ENCODE assay signal across 10 mouse cellular contexts in the genomic region with DNA sequence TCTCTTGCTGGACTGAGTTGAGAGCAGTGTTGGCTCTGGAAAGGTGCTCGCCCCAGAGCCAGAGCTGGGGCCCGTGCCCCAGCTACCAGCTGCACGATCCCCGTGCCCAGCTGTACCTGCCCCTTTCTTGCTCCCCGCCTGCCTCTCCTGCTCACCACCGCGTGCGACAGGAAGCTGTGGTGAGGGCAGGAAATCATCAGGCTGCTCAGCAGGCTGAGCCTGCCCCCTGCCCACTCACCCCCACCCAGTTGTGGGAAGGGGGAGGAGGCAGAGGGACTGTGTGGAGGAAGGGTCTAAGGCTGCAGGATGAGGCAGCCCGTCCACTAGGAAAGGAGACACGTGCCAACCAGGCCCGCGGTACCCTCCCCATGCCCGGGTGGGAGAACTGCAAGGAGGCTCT. TPM values are rescaled to one million over a fixed set of nuclear protein-coding genes. Genes with fewer than 3 reads are reported as not detected.
DNase-seq lines count a peak whose midpoint lies in the region; ATAC-seq lines count a peak whose summit lies in the region.
"Had no signal": no experiment of that assay in that cellular context is flagged by ENCODE, and none has a peak within 500 bp of the region (broad histone marks: within the 10 kb centered on the region; RNA-seq: fewer than 3 reads in every experiment).

Gene Lat (minus strand): TSS at position 178 of the 400 bp plus-strand sequence.

- peak; percentile 96 for ATAC-seq in CD4-positive, CD25-positive, alpha-beta regulatory T cell, adult 4 months
- peak; percentile 66 for ATAC-seq in neutrophil, adult 5-6 weeks (ENCODE audit: extremely low read depth, insufficient number of reproducible peaks, low FRiP score, poor library complexity, severe bottlenecking)

- DNase-seq in adrenal gland, postnatal 14 days, result peak; percentile 33
- DNase-seq in adrenal gland, postnatal 25 days, result no peak
- peak; percentile 38 for DNase-seq in liver
- DNase-seq in left cerebral cortex, postnatal 36 days (ENCODE audit: low spot score in 2 of 2), result no peak
- DNase-seq in ovary, postnatal 10 days (ENCODE audit: low spot score), result no peak
- no peak for DNase-seq in cerebellum, adult 9-11 months
- DNase-seq: left cerebral cortex, postnatal 4 days; right cerebral cortex, postnatal 14 days had no signal

- intact Hi-C loops in left cerebral cortex, postnatal 36 days (cut with DNase I), result no loop called here

RNA-seq across cellular contexts. Expression of gene Lat, which starts in this region (rescaled TPM):
- 1.1 and 14.1 TPM in 2 replicates for total RNA-seq in adrenal gland, postnatal 14 days (2021)
- 0.43 and 1.0 TPM in 2 replicates for total RNA-seq in adrenal gland, postnatal 25 days (2021)
- 1,000 to 10,000 TPM in 1 of 2 experiments, 100 to 1,000 TPM in 1; 947 to 1,259 TPM for polyA plus RNA-seq in CD4-positive, CD25-positive, alpha-beta regulatory T cell, adult 4 months (2017; shearing (Covaris generic))
- total RNA-seq in neutrophil, adult 5-6 weeks (2017), result 31.4 and 34.8 TPM in 2 replicates
- total RNA-seq in left cerebral cortex, postnatal 36 days (2021), result 1 to 10 TPM in 1 of 2 experiments, under 1 TPM in 1; 0.57 to 1.5 TPM

Comparison
In these comparisons a context has a peak if more than half of its experiments do, and no peak if none do; other contexts are left out.
1. DNase-seq: peak in adrenal gland, postnatal 14 days (single experiment) and liver (single experiment); none in adrenal gland, postnatal 25 days (single experiment), left cerebral cortex, postnatal 36 days (0 of 2), ovary, postnatal 10 days (single experiment) and cerebellum, adult 9-11 months (single experiment).